Mouse (Mus musculus): ENCODE results near the gene Ly6g6e. TPM values are rescaled to one million over a fixed set of nuclear protein-coding genes. Genes with fewer than 3 reads are reported as not detected.
"Not testable (repeated sequence)": the region's sequence is repeated elsewhere in the genome, so short reads cannot be mapped to it uniquely, and the experiment has no call there.

The Ly6g6e gene
- total RNA-seq (2021) = not detected
- long read RNA-seq, experiment 1, partial matches to known transcripts = 0 of 2 reads
- long read RNA-seq, experiment 1, other reads (novel, unspliced or antisense) = 2 of 2 reads
- long read RNA-seq, experiment 2 = 0 reads

DNA sequence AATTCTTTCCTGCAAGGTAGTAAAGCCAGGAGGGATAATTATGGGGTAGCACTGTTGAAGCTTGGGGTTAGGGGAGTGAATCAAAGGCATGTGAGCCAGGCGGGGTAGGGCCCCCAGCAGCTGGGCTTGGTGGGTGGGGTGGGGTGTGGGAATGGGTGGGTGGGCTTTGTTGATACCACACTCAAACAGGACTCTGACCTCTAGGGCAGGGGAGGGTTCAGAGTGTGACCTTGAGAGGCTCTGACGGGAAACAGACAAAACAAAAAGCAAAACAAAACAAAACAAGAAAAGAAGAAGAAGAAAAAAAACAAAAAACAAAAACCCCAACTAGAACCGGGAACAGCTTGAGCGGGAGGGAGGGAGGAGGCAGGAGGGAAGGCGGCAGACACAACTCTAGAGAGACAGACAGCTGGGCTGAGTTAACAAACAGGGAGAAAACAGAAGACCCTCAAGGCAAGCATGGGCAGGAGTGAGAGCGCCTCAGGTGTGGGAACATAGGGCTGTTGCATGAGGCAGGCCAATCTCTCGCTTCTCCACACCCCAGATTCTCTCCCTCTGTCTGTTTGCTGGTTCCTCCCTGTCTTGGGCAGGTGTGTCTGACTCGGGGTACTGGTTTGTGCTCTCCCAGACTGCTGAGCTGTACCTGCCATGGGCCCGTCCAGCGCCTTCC, at the start of gene Ly6g6e:
Gene Ly6g6e, plus strand, starts transcription at position 396 of the 670 bp plus-strand sequence.
- intact Hi-C loops (cut with DNase I) = no loop called here
- no peak for DNase-seq

DNA sequence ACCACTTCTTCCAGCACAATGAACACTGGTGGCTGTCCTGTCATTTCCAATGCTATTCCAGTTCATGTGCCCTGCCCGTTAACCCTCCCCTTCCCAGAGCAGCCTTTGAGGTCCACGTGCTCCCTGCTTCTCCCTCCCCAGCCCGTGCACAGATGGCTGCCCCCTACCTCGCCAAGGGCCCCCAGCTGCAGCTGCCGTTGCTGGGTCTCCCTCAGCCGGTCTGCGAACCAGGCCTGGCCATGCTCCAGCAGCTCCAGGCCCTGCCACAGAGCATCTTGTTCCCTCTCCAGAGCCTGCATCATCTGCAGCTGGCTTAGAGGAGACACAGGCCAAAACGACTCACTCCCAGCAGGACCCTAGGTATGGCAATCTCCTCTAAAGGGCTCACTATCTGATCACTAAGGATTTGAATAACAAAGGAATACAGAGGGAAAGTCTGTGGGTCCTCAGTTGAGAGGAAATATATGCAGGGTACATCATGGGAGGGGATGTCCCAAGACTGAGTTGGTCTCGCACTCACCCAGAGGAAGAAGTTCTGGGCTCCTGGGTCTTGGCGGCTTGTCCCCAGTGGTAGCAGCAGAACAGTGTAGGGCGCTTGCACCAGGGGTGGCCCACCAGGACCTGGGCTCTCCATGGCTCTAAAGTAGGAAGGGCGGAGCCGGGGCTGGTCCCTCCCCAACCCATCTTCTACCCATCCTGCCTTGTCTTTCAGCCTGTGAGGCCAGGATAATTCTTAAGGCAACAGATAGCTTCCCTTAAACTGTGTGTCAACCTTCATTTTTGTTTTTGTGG, 49.2 kb upstream of the Ly6g6e start, which contains the start of gene Sapcd1:
Gene Sapcd1, minus strand, starts transcription at position 740 of the 792 bp plus-strand sequence.
- intact Hi-C loops (cut with DNase I) = no loop called here
- peak; percentile 31 to 50 for DNase-seq

DNA sequence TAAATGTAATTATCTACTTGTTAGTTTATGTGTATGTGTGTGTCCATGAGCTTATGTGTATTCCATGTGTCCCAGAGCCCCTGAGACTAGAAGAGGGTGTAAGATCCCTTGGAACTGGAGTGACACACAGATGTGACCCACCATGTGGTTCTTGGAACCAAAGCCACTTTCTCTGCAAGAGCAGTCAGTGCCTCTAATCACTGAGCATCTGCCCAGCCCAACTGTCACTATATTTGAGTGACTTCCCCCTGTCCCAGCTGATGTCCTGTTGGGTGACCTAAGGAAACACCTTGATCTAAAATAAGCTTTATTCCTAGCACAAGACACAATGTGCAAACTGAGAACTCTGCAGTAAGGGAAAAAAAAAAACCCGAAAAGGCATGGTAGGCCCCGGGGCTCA, 48.4 kb upstream of the Ly6g6e start:
- DNase-seq = no peak
- intact Hi-C loops (cut with DNase I) = no loop called here

DNA sequence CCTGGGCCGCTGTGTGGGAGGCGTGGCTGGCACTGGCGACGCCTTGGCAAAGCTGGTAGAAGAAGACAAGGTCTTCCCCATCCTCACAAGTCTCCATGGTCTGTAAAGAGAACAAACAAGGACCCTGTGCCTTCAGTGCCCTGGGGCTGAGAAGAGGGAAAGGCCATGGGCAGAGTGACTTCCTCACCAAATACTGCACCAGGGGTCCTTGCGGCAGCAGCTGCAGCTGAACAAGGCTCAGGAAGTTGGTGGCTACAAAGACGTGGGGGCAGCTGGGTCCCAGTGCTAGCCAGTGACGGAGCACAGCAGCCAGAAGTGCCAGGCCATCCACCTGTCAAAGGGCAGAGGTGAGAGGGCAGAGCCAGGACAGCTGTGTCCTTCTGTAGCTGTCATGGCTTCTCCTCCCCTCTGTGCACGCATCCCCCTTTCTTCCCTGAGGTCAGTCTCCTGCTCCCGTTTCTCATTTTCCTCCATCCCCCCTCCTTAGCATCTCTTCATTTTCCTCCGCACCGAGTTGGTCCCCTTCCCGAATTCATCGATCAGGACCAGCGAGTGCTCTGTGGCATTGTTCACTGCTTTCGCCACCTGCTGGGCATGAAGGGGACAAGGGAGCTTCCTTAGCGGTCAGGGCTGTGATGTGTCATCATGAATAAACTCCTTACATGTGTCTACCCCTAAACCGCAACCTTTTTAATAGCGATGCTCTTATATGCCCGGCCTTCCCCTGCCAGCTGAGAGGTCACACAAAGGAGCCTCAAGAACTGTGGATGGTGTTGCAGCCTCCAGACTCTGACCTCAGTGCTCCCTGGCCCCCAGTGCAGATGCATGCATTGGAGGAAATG, 46.8 kb upstream of the Ly6g6e start:
- intact Hi-C loops (cut with DNase I) = no loop called here
- DNase-seq = peak in 1 of 2 experiments; percentile 14

DNA sequence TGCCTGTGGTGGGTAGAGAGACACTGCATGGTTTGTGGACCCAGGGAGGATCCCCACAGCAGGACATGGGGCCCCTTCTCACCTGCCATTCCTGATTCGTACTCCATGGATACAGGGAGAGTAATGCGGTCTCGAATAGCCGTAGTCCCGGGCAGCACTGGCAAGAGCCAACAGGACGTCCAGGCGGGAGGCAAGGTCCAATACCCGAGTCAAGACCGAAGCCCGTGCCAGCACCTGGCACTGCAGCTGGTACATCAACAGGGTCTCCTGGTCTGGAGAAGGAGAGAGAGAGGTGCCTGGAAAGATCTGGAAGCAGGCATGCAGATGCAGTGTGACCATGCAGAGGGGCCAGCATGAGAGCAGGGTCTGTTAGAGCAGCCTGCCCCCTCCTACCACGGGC, 45.4 kb upstream of the Ly6g6e start:
- DNase-seq = peak in 1 of 2 experiments; percentile 11
- intact Hi-C loops (cut with DNase I) = no loop called here

DNA sequence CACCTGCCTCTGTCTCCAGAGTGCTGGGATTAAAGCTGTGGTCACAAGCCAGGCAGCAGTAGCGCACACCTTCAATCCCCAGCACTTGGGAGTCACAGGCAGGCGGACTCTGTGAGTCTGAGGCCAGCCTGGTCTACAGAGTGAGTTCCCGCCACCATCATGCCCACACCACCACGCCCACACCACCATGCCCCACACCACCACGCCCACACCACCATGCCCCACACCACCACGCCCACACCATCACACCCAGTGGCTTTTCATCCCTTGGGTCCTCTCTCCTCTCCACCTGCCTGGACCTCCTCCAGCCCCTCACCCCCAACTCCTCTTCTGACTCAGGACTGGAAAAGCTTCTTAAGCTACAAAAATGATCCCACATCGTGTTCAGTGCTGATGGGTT, 44.8 kb upstream of the Ly6g6e start:
- intact Hi-C loops (cut with DNase I) = no loop called here

DNA sequence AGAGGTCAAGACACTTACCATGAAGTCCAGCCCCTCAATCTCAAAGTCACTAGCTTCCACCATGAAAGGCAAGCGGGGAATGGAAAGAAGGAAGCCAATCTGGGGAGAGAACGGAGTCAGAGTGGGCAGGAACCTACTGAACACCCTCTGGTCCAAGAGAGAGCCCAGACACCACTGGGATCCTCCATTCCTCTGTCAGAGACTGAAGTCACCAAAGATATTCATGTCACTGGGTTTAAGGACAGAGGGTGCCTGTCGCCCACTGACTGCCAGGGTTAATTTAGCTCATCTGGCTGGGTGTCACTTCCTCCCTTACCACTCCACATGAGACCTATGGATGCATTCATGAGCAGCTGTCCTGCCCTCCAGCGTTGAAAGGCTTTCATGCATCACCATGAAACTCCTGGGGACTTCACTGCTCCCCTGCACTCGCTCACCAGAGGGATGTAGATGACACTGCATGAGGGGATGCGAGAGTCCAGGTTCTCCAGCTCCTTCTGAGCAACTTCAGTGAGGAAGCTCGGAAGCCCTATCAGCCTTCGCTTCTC, 44.3 kb upstream of the Ly6g6e start:
- intact Hi-C loops (cut with DNase I) = no loop called here
- no peak for DNase-seq

More for the DNA sequence above, 44.8 kb upstream of the Ly6g6e start:
- DNase-seq = no peak

DNA sequence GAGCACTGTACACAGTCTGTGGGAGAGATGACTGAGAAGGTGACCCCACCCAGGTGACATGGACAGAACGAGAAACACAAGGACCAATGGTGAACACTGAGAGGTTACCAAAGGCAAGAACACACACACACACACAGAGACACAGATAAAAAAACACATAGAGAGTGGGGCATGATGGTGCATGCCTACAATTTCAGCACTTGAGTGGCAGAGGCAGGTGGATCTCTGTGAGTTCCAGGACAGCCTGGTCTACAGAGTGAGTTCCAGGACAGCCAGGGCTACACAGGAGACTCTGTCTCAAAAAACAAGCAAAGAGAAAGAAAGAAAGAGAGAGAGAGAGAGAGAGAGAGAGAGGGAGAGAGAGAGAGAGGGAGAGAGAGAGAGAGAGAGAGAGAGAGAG, 43.0 kb upstream of the Ly6g6e start:
- intact Hi-C loops (cut with DNase I) = not testable (repeated sequence)

DNA sequence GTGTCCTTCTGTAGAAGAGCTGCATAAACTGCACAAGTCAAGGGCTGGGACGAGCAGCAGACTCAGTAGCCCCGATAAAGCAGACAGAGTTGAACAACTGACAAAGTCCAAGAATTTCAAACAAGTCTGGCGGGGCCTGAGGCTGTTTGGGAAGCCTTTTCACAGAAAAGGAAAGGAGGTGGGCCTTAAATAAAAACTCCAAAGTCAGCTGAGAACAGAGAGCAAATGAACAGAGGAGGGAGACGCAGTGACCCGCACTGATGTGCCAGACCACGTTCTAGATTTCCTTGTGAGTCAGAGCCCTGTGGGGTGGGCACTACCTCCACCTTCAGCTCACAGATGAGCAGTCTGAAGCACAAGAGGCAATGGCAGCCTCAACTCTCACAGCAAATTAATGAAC, 41.8 kb upstream of the Ly6g6e start:
- no peak for DNase-seq
- intact Hi-C loops (cut with DNase I) = no loop called here

More for the DNA sequence above, 43.0 kb upstream of the Ly6g6e start:
- not testable (repeated sequence) for DNase-seq

DNA sequence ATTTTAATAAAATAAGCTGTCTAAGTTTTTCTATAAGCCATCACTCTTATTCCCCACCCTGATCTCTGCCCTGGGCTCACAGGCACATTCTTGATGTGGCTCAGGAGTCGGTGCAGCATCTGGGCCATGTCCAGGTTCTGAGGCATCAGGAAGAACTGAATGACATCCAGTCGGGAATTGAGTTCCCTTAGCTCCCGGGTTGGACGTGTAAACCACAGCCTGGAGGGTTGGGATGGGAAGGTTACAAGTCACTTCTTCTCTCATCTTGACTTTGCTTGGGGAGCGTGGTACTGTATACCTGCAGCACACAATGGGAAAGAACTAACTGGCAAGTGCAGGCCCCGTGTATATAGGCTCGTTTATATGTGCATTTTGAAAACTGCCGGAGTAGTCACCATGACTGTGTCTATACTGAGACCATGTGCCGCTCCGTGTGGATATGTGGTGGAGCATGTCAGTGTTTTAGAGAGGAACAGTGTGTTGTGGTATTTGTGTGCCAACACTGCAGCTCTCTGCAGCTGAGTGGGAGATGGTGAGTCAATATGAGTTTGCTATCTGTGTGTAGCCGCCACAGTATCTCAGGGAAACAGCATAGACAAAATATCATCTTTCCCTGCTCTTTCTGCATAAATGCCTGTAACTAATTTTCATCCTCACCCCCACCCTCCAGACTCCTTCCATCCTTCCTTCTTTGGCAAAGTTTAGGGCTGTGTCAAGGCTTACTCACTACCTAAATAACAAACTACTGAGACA, 37.4 kb upstream of the Ly6g6e start:
- DNase-seq = no peak

DNA sequence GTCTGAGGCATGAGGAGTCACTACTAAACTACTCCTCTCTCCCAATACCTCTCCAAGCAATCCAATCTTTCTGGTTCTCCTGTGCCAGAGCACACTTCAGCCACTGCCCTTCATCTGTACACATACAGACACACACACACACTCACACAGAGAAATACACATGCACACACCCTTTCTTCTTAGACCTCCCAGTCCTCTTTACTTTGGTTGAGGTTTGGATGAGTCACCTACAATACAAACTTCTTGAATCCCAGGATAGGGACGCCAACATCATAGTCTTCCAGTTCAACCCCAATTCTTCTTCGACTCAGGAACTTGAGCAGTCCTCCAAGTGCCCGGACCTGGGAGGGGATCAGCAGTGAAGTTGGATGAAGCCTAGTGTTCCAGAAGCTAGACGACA, 32.9 kb upstream of the Ly6g6e start:
- DNase-seq = no peak
- intact Hi-C loops (cut with DNase I) = no loop called here

More for the DNA sequence above, 37.4 kb upstream of the Ly6g6e start:
- intact Hi-C loops (cut with DNase I) = no loop called here

DNA sequence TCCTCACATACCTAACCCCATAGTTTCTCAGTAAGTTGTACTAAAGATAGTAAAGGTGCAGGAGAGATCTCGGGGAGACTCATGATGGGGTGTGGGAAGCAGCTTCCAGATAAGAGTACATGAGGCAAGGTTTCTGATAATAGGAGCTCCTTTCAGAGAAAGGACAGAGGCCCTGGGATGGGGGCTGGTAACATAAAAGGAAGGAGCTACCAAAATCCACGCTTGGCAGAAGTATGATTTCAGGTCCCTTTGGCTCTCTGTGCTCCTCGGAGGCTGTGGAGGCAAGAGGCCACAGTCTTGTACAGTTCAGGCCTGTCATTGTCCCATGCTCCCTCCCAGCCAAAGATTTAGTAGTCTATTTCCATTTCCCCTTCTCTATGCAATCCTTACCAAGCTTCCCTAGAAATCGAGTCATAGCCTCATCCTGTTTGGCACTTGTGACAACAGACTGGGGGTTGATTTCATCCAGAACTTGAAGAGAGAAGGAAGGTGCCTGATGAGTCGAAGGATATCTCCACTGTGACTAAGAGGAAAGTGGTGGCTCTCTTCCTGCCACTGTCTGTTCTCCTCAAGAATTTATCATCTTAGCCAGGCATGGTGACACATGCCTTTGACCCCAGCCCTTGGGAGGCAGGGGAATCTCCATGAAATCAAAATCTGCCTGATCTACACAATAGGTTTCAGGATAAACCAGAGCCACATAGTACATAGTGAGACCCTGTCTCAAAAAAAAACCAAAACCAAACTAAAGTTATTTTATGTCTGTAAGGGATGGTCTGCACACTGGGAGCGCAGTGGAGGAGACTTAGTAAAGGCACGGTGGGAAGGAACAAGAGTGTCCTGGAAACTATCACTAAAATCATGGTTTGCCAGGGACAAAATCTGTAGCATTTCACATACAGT, 31.5 kb upstream of the Ly6g6e start:
- intact Hi-C loops (cut with DNase I) = no loop called here

DNA sequence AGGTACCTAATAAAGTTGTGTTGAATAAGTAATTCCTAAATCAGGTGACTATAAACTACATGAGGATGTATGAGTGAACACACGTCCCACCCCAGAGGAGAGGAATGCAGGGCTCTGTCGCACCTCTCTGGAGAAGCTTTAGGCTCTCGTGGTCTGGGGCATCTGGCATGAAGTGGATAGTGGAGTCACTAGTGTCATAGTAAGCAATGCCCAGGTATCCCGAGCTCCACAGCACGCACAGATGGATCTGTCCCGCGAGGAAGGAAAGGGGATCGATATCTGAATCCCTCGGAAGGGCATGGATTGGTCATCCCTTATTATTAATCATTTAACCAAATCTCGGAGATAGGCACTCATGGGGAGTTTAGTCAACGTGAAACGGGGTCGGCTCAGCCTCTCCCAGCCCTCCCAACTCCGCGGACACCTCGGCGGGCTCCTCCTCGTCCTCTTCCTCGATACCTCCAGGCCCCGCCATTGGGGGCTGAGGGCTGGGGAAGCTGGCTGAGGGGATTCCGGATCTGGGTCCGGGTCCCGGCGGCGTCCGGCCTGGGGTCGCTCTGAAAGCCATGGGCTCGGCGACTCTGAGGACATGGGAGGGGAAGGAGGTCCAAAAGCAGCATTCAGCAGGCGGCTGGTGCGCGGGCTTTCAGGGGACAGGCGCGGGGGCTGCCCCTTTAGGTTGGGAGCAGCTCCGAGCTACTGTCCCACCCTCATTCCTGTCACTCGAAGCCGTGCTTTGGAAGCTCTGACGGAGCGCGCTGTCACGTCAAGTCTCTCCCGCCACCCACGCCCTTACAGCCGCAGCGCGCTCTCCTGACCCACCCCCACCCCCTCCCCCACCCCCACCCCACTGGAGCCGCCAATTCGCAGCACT, 30.7 kb upstream of the Ly6g6e start:
- DNase-seq = no peak
- intact Hi-C loops (cut with DNase I) = no loop called here

More for the DNA sequence above, 31.5 kb upstream of the Ly6g6e start:
- no peak for DNase-seq

DNA sequence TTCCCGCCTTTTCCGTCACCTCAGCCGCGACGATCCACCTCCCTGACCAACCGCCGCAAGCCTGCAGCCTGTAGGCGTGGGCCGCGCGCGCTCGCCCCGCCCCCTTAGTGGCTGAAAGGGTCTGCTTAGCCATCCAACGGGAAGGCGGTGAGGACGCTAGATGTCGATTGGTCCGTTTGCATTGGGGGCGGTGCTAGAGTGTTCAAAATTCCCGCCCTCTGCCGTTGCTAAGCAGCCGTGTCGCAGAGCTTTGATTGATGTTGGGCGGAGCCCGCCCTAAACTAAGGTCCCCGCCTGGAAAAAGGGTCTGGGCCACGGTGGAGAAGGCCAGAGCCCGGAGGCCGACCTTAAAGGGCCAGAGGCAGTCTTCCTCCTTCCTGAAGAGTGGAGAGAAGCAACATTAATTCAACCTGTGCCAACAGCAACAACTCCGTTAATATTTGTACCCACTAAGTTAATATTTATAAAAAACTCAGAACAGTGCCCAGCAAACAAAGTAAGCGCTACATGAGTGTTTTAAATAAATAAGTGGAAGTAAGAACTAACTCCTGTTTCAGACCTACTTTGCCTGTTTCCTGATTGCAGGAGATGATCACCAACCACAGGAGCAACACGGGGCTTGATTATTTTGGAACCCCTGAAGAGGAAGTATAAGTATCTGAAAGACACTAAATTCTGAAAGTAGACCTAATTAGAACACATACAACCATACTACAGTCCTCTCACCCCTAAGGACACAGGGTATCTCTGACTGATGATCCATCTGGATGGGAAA, 29.8 kb upstream of the Ly6g6e start, which contains the start of gene Msh5:
Gene Msh5, minus strand, starts transcription at position 65 of the 775 bp plus-strand sequence.
- intact Hi-C loops (cut with DNase I) = no loop called here
- DNase-seq = peak; percentile 96 to 97

DNA sequence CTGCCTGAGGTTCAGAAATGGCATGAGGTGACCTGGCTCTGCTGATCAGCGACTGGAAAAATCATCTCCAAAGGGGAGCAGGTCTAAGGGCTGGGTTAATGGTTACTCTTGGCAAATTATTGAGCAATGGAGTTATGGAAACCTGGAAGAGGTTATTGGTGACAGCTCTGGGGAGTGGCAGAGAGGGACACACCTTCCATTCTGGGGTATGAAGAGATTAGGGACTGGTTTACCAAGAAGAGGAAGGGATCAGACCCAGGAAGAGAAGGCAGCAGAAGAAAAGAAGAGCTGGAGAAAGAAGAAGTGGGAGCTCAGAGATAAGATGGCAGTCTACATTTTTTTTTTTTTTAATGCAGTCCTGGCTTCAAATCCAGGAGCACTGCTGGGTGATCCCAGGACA, 29.0 kb upstream of the Ly6g6e start:
- DNase-seq = no peak
- intact Hi-C loops (cut with DNase I) = no loop called here

DNA sequence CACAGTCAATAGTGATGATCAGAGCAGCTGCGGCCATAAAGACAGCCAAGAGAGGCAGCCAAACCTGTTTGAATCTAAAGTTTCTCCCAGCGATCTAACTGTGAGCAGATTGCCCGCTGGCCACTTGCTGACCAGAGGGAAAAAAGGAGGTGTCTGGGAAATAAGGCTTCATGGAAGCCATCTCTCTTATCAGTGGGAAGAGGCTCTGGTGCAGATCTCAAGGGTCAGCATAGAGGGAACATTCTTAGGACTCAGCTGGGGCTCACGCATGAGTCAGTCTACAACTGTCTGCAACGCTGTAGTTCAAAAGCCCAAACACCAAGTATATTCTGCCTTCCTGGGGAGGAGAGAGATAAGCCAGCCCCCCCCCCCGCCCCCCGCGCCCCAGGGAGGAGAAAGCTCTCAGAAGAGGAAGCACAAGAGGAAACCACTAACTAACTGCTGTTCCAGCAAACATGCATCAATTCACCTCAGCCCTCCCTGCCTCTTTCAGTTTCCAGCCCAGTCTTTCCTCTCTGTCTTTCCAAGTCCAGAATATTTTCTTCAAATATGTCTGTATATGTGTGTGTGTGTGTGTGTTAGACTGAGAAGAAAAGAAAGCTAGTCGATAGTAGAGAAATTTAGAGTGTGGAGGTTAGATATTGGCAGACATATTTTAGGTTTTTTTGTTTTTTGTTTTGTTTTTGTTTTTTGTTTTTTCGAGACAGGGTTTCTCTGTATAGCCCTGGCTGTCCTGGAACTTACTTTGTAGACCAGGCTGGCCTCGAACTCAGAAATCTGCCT, 28.4 kb upstream of the Ly6g6e start:
- DNase-seq = no peak
- intact Hi-C loops (cut with DNase I) = no loop called here

Measured in gastrocnemius, postnatal 36 days (tissue).